Mouse (Mus musculus) left cerebral cortex, postnatal 14 days (tissue): ENCODE measurements around the gene Smarcd1. TPM values are rescaled to one million over a fixed set of nuclear protein-coding genes. Genes with fewer than 3 reads are reported as not detected.
"Not testable (repeated sequence)": the region's sequence is repeated elsewhere in the genome, so short reads cannot be mapped to it uniquely, and the experiment has no call there.

Source experiments
- DNase-seq, 2 experiments: peaks; one replicate each; pipeline ENCODE4 v3.0.0; 2021 to 2022; ENCODE audit warnings: low spot score in 2 of 2, mixed read lengths in 1 of 2
- intact Hi-C: fragments of 180-260 bp; cut with DNase I; formaldehyde crosslinking; loops from one replicate; pipeline ENCODE4 v1.15.1; 2025
- total RNA-seq, 2 experiments: library from RNA; stranded (reverse); gene quantifications; 2 replicates each; pipeline ENCODE4 v1.2.3; 2021

The Smarcd1 gene
- total RNA-seq, 2 experiments from 2014 or later, result 142 to 143 TPM

DNA sequence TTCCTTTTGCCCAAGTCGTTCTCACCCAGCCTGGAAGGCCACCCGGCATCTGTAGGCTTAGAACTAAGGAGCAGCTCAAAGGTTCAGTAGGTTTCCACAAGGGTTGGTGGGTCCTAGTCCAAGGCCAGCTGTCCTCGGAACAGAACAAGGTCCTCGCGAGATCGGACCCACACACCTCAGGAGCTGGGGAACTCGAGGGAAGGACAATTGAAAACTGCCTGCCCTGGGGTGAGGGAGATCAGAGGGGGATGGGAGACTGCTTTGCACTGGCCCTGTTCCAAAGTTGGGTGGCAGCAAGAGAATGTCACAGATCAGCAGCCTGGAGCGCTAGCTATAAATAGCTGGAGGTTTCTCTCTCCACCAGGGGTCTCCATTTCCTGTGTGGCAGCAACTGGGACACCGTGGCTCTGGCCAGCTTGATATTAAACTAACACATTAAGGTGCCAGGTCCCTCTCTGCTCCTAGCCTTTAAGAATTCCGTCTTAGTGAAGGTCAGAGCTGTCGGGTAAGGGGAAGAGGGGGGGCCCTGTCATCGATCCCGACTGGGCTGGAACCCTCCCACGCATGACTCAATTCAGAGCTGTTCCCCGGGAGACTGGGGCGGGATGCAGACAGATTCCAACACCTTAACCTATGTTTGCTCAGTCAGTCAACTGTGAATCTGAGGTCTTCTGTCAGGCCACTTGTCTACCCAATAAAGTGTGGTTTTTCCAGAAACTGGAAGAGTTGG lies 22.5 kb downstream of the Smarcd1 start:
- DNase-seq, result peak; percentile 75 to 89
- intact Hi-C loops, result loop anchor here (5.0 kb wide), 2 partner anchors 48 to 178 kb away; partner anchors contain the start of gene Cers5

DNA sequence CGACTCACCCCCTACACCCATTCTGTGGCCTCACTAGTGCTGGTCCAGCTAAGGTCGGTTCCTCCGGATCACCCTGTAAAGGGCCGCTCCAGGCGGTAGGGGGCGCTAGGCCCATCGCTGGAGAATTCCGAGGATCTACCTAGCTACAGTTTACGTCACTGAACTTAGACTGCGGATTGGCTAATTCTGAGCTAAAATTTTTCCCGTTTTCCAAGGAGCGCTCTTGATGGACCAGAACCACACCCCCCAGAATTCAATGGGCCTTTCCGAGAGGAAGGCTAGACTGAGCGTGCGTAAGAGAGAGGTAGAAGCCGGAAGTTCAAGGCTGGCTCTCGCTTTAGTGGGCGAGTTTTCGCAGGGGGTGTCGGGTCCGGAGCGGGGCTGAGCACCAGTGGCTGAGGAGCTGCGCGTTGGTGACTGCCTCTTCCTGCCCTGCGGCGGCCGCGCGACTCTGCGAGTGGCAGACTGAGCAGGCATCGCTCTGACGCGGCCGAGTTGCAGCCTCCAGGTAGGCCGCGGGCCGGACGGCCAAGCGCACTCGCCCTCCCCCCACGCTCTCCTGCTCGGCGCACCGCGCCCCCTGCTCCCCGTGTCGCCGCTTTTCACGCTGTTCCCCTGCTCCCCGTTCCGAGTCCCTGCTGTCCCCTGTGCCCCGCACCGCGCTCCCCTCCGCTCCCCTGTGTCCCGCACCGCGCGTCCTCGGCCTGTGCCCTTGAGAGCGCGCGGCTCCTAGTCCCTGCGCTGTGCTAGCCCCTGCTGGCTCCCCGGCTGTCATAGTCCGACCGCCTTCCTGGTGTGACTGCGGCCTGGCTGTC lies 23.6 kb downstream of the Smarcd1 start, which contains the start of gene Cox14:
Gene Cox14 (plus strand): TSS at position 278 of the 815 bp plus-strand sequence.
- intact Hi-C loops, result loop anchor here (5.0 kb wide), 2 partner anchors 47 to 177 kb away; partner anchors contain the start of gene Cers5
- peak; percentile 96 to 99 for DNase-seq

GRCm38 (mm10) chr15:99726549-99726948 lies 24.6 kb downstream of the Smarcd1 start:
- intact Hi-C loops, result loop anchor here (5.0 kb wide), 2 partner anchors 46 to 176 kb away; partner anchors contain the start of gene Cers5

GRCm38 (mm10) chr15:99727039-99727438 lies 25.1 kb downstream of the Smarcd1 start:
- intact Hi-C loops, result loop anchor here (5.0 kb wide), 2 partner anchors 45 to 175 kb away; partner anchors contain the start of gene Cers5
- DNase-seq, result not testable (repeated sequence)

More at GRCm38 (mm10) chr15:99726549-99726948, 24.6 kb downstream of the Smarcd1 start:
- DNase-seq, result no peak

DNA sequence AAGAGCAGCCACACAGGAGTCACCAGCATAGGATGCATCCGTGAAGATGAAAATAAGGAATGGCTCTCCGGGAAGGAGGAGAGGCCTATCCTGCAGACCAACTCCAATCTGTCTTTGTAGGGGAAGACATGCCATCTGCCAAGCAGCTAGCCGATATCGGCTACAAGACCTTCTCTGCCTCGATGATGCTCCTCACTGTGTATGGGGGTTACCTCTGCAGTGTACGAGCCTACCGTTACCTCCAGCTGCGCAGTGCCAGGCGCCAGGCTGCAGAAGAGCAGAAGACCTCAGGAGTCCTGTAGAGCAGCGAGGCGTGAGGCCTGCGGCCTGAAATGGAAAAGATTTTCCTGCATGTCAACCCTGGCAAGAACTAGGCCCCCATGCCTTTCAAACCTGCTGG lies 25.6 kb downstream of the Smarcd1 start:
- no peak for DNase-seq
- intact Hi-C loops, result loop anchor here (5.0 kb wide), 2 partner anchors 45 to 175 kb away; partner anchors contain the start of gene Cers5

DNA sequence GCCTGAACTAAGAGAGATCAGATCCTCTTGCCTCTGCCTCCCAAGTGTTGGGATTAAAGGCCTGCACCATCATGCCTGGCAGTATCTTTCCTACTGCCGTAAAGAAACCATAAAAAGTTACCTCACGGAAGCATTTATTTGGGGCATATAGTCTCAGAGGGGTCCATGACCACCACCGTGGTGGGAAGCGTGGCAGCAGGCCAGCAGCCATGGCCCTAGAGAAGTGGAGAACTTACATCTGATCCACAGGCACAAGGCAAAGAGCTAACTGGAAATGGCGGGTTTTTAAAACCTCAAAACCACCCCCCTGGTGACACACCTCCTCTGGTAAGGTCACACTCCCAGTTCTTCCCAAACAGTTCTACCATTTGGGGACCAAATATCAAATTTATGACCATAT lies 26.3 kb downstream of the Smarcd1 start:
- DNase-seq, result no peak
- intact Hi-C loops, result loop anchor here (5.0 kb wide), 2 partner anchors 44 to 174 kb away; partner anchors contain the start of gene Cers5

DNA sequence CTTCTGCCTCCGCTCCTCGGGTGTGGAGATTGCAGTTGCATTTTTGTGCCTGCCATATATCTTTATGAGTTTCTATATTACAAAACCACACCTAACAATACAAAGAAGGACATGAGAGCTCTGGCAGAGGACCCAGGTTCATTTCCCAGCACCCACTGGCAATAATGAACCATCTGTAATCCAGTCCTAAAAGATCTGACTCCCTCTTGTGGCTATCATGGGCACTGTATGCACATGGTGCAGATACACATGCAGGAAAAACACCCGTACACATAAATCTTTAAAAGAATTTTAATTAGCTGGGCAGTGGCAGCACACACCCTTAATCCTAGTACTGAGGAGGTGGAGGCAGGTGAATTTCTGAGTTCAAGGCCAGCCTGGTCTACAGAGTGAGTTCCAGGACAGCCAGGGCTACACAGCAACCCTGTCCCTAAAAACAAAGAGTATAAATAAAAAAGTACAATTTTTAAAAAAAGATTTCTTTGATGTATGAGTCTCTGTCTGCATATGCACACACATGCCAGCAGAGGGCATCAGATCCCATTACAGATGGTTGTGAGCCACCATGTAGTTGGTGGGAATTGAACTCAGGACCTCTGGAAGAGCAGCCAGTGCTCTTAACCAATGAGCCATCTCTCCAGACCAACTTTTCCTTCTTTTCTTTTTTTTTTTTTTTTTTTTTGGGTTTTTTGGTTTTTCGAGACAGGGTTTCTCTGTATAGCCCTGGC lies 27.3 kb downstream of the Smarcd1 start:
- intact Hi-C loops, result loop anchor here (5.0 kb wide), 2 partner anchors 43 to 173 kb away; partner anchors contain the start of gene Cers5
- no peak for DNase-seq

- no peak for DNase-seq
- intact Hi-C loops, result no loop called here
Measured at GRCm38 (mm10) chr15:99731167-99731566, 29.2 kb downstream of the Smarcd1 start.

DNA sequence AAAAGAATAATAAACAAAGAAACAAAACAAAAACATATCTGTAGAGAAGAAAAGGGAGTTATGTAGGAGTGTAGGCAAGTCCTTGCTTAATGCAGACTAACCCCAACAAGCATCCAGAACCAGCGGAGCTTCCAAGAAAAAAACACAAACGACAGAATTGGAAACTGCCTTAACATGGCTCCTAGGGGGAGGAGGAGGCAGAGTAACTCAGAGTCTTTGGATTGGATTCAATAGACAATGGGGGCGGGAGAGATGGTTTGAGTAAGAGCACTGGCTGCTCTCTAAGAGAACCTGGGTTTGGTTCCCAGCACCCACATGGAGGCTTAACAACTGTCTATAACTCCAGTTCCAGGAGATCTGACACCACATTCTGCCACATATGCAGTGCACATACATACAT lies 29.7 kb downstream of the Smarcd1 start:
- DNase-seq, result no peak
- intact Hi-C loops, result no loop called here

DNA sequence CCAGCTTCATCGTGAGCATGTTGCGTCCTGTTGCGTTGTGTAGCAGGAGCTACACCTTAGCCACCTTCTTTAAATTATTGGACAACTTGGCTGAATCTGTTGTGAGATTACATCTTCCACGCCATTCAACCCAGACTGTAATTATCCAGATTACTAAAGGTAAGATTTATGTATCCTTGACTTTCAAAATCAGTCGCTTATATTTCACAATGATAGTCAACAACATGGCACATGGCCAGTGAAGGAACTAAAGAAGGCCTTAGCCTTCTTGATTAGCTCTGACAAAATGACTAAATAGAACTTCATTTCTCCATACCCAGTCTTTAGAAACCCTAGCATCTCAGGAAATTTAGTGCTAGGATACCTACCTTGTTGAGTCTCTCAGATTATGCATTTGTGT lies 31.3 kb downstream of the Smarcd1 start:
- intact Hi-C loops, result no loop called here
- DNase-seq, result no peak

DNA sequence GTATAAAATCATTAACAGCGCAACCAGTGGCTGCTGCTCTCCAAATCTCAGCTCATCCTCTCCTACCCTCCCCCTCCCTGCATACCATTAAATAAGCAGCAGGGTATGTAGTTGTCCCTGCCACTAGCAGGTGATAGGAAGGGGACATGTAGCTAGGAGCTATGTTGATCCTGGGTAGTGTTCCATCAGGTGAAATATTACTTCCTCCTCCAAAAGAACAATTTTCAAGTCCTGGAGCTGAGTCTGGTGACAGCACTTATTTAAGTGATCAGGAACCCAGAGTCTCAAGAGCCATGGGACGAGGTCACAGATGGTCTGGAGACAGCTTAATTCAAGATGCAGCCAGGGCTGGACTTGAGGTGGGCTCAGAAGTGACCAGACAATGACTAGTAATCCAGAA lies 33.7 kb downstream of the Smarcd1 start:
- intact Hi-C loops, result no loop called here
- DNase-seq, result peak; percentile 100

- intact Hi-C loops, result no loop called here
- DNase-seq, result no peak
Measured at GRCm38 (mm10) chr15:99736675-99737074, 34.7 kb downstream of the Smarcd1 start.

- DNase-seq, result no peak
- intact Hi-C loops, result no loop called here
Measured at GRCm38 (mm10) chr15:99740229-99740628, 38.3 kb downstream of the Smarcd1 start.

- no peak for DNase-seq
- intact Hi-C loops, result no loop called here
Measured at GRCm38 (mm10) chr15:99754204-99754603, 52.3 kb downstream of the Smarcd1 start.

Other genes with a start within 250 kb of the Smarcd1 start
- gene Nckap5l, start 244.4 kb upstream of the Smarcd1 start, total RNA-seq, result 10 to 100 TPM; 27.6 to 35.6 TPM
- gene Bcdin3d, start 227.4 kb upstream of the Smarcd1 start, total RNA-seq, result 1 to 10 TPM; 4.7 to 4.8 TPM
- 100 to 1,000 TPM; 220 to 261 TPM for gene Faim2, start 174.0 kb upstream of the Smarcd1 start, total RNA-seq
- under 1 TPM in 1 of 2 experiments, not detected in 1; 0.33 TPM for gene Aqp2, start 123.1 kb upstream of the Smarcd1 start, total RNA-seq
- gene Aqp5, start 111.3 kb upstream of the Smarcd1 start, total RNA-seq, result 1 to 10 TPM in 1 of 2 experiments, under 1 TPM in 1; 0.93 to 1.4 TPM
- gene Aqp6, start 100.7 kb upstream of the Smarcd1 start, total RNA-seq, result under 1 TPM; 0.44 to 0.48 TPM
- gene Racgap1, start 50.5 kb upstream of the Smarcd1 start, total RNA-seq, result 1 to 10 TPM; 9.2 to 10.0 TPM
- 10 to 100 TPM; 83.1 to 91.8 TPM for gene Asic1, start 31.8 kb upstream of the Smarcd1 start, total RNA-seq
- 1 to 10 TPM; 5.6 to 8.1 TPM for gene Gm17349, start 3.4 kb downstream of the Smarcd1 start, total RNA-seq
- 10 to 100 TPM; 34.1 to 35.5 TPM for gene Gpd1, start 15.4 kb downstream of the Smarcd1 start, total RNA-seq
- 100 to 1,000 TPM; 129 to 131 TPM for gene Cox14, start 23.5 kb downstream of the Smarcd1 start, total RNA-seq
- gene Cers5, start 70.8 kb downstream of the Smarcd1 start, total RNA-seq, result 10 to 100 TPM; 38.9 to 39.6 TPM
- gene Lima1, start 173.3 kb downstream of the Smarcd1 start, total RNA-seq, result 10 to 100 TPM; 10.2 to 13.4 TPM